Mouse (Mus musculus) embryonic facial prominence, embryonic 14.5 days (tissue): ENCODE measurements around the gene Pold2. TPM values are rescaled to one million over a fixed set of nuclear protein-coding genes. Genes with fewer than 3 reads are reported as not detected.

Experiments
- ATAC-seq: fragments of 200-750 bp; cut with Nextera tagmentation; 2 replicates; pipeline ENCODE4 v1.8.0; 2017; ENCODE audit warnings: low read depth, moderate number of reproducible peaks, moderate TSS enrichment
- DNase-seq: peaks from one replicate; pipeline ENCODE4 v3.0.0-alpha.2; 2015; ENCODE audit warnings: low spot score
- H3K27ac ChIP-seq: fragments of 300-500 bp; sonication (generic); replicated peaks from 2 replicates; pipeline ENCODE4 v1.5.1; 2014; ENCODE audit warnings: low read depth, mild to moderate bottlenecking, low read length, moderate library complexity
- H3K27me3 ChIP-seq: fragments of 300-500 bp; sonication (generic); replicated peaks from 2 replicates; pipeline ENCODE4 v1.6.1; 2014; ENCODE audit warnings: low read length; ENCODE audit not compliant: control insufficient read depth, insufficient read depth
- H3K36me3 ChIP-seq: fragments of 300-500 bp; sonication (generic); 2 replicates; pipeline ENCODE4 v1.6.1; 2014; ENCODE audit warnings: low read length, mixed read lengths; ENCODE audit not compliant: control insufficient read depth, insufficient read depth
- H3K4me1 ChIP-seq: fragments of 300-500 bp; sonication (generic); 2 replicates; pipeline ENCODE4 v1.6.1; 2014; ENCODE audit warnings: antibody characterized with exemption, low read length; ENCODE audit not compliant: control insufficient read depth, insufficient read depth
- H3K4me2 ChIP-seq: fragments of 300-500 bp; sonication (generic); 2 replicates; pipeline ENCODE4 v1.6.1; 2014; ENCODE audit warnings: low read depth, mild to moderate bottlenecking, low read length, moderate library complexity, mixed read lengths
- H3K4me3 ChIP-seq: fragments of 300-500 bp; sonication (generic); 2 replicates; pipeline ENCODE4 v1.5.1; 2014; ENCODE audit warnings: low read depth, mild to moderate bottlenecking, low read length
- H3K9ac ChIP-seq: fragments of 300-500 bp; sonication (generic); 2 replicates; pipeline ENCODE4 v1.6.1; 2014; ENCODE audit warnings: low read depth, mild to moderate bottlenecking, low read length, moderate library complexity, mixed read lengths
- H3K9me3 ChIP-seq: fragments of 300-500 bp; sonication (generic); 2 replicates; pipeline ENCODE4 v1.6.1; 2016; ENCODE audit warnings: low read length; ENCODE audit not compliant: control insufficient read depth
- WGBS: fragments of 180-500 bp; shearing (Covaris S2); extraction: QIAGEN DNeasy Blood & Tissue Kit; methylation state at CpG from one replicate; pipeline ENCODE4 v1.1.7; 2014; 5-methylcytosine and 5-hydroxymethylcytosine counted together
- polyA plus RNA-seq: library from polyadenylated mRNA; unstranded; fragments of >200 nt; fragmentation: Nextera tagmentation; extraction: Ambion mirVana; gene quantifications from 2 replicates; pipeline ENCODE4 v1.2.1, GENCODE M21; 2014

Gene Pold2
- polyA plus RNA-seq, 1 experiment from 2014 or later, result 83.2 TPM

DNA sequence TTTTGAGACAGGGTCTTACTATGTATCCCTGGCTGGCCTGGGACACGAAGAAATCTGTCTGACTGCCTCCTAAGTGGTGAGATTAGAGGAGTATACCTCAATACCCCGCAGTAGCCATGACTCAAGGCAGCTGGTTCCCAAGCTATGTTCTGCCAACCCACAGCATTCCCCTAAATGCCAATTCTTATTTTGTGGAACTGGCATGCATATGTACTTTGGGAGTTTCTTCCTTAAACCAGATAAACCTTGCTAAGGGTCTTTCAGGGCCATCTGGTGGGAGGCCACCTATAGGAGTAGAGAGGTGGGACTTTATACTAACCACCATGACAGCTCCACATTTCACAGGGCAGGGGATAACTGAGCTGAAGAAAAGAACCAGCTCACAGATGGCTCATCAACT is 25.8 kb upstream of the Pold2 start:
- H3K4me2 ChIP-seq, result no peak overlapping the region
- H3K27ac ChIP-seq, result no peak overlapping the region
- WGBS, result 73% methylated on average over 2 of the region's 2 CpGs
- ATAC-seq (no peak), DNase-seq (no peak)
- H3K9ac ChIP-seq, result no peak overlapping the region
- H3K27me3 ChIP-seq, result no peaks in the 10 kb centered on the region
- no peaks in the 10 kb centered on the region for H3K9me3 ChIP-seq
- peaks cover 16% of the 10 kb centered on the region for H3K4me1 ChIP-seq
- H3K36me3 ChIP-seq, result no peaks in the 10 kb centered on the region
- no peak overlapping the region for H3K4me3 ChIP-seq

DNA sequence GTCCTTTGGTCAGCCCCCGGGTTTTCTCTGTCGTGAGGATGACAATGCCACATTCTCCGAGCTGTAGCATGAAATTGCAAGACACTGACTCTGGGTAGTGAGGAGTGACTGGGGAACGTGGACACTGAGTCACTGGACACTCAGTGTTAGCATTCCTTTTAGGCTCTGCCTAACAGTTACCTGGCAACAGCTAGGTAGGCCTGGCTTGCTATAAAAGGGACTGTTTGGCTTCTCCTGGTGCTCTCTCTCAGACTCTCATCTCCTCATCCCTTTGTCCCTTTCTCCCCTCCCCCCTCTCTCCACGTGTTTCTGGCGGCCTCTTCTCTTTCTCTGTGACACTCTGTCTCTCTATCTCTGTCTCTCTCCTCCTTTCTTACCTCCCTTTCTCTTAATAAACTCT is 24.3 kb upstream of the Pold2 start:
- H3K36me3 ChIP-seq, result no peaks in the 10 kb centered on the region
- H3K9me3 ChIP-seq, result no peaks in the 10 kb centered on the region
- 11% methylated on average over 6 of the region's 6 CpGs for WGBS
- peaks cover 23% of the 10 kb centered on the region for H3K4me1 ChIP-seq
- peak overlapping the region; percentile 67 for H3K9ac ChIP-seq
- H3K27ac ChIP-seq, result peak overlapping the region; percentile 59; the same call in 1 of the 2 replicates
- H3K27me3 ChIP-seq, result peaks cover 7% of the 10 kb centered on the region; the same call in 1 of the 2 replicates
- DNase-seq (no peak), ATAC-seq (no peak)
- peak overlapping the region; percentile 78 for H3K4me2 ChIP-seq
- peak overlapping the region; percentile 44 for H3K4me3 ChIP-seq

DNA sequence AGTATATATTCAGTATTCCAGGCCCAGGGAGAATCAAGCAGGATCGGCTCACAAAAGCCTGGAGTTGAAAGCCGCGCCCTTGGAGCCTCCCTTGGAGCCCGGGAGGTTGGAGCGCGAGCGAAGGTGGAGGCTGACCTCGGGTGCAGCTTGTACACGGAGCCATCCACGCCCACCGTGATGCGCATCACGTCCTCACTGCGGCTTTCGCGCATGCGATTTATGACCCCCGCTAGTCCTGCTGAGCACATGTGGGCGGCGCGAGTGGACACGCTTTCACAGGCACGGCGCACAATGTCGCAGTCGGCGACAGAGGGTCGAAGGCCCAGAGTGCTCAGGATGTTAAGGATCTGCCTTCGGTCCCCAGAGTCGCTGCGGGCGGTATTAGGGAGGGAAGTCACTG is 23.9 kb upstream of the Pold2 start:
- Histone ChIP-seq H3K9me3 (no peaks in the 10 kb centered on the region), H3K9ac (peak overlapping the region; percentile 67), H3K27me3 (peaks cover 7% of the 10 kb centered on the region; the same call in 1 of the 2 replicates), H3K36me3 (no peaks in the 10 kb centered on the region), H3K4me3 (peak overlapping the region; percentile 44), H3K27ac (peak overlapping the region; percentile 59), H3K4me2 (peak overlapping the region; percentile 78), H3K4me1 (peaks cover 27% of the 10 kb centered on the region)
- DNase-seq (peak; percentile 93), ATAC-seq (peak; percentile 89)
- WGBS, result 2% methylated on average over 30 of the region's 32 CpGs

DNA sequence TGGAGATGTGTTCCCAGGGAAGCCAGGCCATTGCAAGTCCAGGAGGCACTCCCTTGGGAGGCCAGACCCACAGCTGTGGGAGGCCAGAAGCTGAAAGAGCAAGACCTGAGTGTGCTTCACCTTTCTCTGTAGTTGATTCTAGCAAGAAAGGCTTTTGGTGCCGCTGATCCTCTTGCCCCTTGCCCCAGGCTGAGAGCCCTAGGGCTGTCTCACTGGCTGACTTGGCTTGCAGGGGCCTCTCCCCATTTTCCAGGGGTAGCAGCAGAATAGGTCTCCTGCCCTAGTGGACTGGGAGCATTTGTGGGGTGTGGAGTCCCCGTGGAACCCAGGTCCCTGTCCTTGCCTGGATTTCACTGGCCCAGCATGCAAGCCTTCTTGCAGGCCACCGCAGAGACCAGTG is 23.2 kb upstream of the Pold2 start:
- WGBS, result 17% methylated on average over 2 of the region's 3 CpGs
- peak overlapping the region; percentile 44 for H3K4me3 ChIP-seq
- H3K27ac ChIP-seq, result no peak overlapping the region
- peak overlapping the region; percentile 78 for H3K4me2 ChIP-seq
- peaks cover 27% of the 10 kb centered on the region for H3K4me1 ChIP-seq
- no peaks in the 10 kb centered on the region for H3K9me3 ChIP-seq
- DNase-seq (no peak), ATAC-seq (no peak)
- H3K27me3 ChIP-seq, result peaks cover 7% of the 10 kb centered on the region; the same call in 1 of the 2 replicates
- H3K36me3 ChIP-seq, result no peaks in the 10 kb centered on the region
- peak overlapping the region; percentile 67 for H3K9ac ChIP-seq

DNA sequence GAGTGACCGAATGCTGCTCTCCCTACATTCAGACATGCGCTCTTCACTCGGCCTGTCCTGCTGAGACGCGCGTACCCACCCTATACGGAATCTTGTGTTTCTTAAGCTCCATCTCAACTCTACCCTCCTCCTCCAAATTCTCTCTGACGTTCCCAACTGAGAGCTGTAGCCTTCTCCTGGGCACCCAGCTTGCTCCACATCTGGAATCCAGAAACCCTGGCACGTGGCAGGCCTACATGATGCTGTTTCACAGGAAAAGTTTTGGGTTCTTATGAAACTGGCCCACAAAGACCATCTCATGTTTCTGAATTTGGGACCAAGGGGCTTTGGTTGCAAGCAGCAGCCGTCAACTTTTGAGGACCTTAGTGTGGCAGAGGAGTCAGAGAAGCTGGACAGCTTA is 21.2 kb upstream of the Pold2 start:
- Histone ChIP-seq H3K27me3 (peaks cover 7% of the 10 kb centered on the region; the same call in 1 of the 2 replicates), H3K36me3 (no peaks in the 10 kb centered on the region), H3K4me1 (peaks cover 27% of the 10 kb centered on the region), H3K9ac (no peak overlapping the region), H3K27ac (no peak overlapping the region), H3K4me3 (no peak overlapping the region), H3K9me3 (no peaks in the 10 kb centered on the region), H3K4me2 (no peak overlapping the region)
- DNase-seq (no peak), ATAC-seq (no peak)
- 85% methylated on average over 10 of the region's 10 CpGs for WGBS

DNA sequence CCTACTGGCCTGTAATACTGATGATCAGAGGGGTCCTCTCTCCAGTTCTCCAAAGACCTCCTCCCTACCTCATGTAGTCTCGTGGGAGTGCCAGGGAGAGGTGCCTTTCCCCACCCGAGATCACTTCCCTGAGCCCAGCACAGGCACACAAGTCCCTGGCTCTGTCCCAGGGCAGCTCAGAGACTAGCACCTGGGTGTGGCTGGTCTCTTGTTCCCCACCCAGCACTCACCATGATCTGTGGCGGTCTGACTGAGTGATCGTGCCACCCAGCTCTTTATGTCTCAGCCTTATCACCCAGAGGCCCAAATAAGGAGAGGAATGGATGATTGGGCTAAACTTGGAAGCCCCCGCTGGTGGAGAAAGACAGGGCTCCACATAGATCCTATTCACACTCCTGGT is 20.4 kb upstream of the Pold2 start, which contains the start of gene Myl7:
TSS of gene Myl7 (minus strand) at position 252 of the 400 bp plus-strand sequence.
- no peaks in the 10 kb centered on the region for H3K9me3 ChIP-seq
- H3K36me3 ChIP-seq, result no peaks in the 10 kb centered on the region
- DNase-seq (no peak), ATAC-seq (no peak)
- no peak within 1 kb of the TSS for H3K27ac ChIP-seq
- 61% methylated on average over 5 of the region's 5 CpGs for WGBS
- H3K4me2 ChIP-seq, result no peak within 1 kb of the TSS
- H3K4me1 ChIP-seq, result peaks cover 27% of the 10 kb centered on the region
- no peak within 1 kb of the TSS for H3K9ac ChIP-seq
- no peak within 1 kb of the TSS for H3K4me3 ChIP-seq
- peaks cover 7% of the 10 kb centered on the region; the same call in 1 of the 2 replicates for H3K27me3 ChIP-seq

DNA sequence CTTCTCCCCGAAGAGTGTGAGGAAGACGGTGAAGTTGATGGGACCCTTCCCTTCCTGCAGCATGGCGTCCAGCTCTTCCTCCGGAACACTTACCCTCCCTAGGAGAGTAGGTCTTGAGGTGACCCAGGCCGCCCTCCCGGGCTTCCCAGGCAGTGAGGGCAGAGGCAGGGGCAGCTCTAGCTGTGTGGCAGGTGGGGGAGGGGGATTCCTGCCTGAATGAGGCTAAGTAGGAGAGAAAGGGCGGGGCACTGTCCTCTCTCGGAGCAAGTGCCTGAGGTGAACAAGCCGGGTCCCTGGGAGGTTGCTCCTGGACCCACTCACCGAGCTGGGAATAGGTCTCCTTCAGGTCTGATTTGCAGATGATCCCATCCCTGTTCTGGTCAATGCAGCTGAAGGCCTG is 19.7 kb upstream of the Pold2 start:
- Histone ChIP-seq H3K9me3 (no peaks in the 10 kb centered on the region), H3K36me3 (no peaks in the 10 kb centered on the region), H3K27ac (no peak overlapping the region), H3K4me2 (no peak overlapping the region), H3K9ac (no peak overlapping the region), H3K4me1 (peaks cover 30% of the 10 kb centered on the region), H3K27me3 (peaks cover 7% of the 10 kb centered on the region; the same call in 1 of the 2 replicates), H3K4me3 (no peak overlapping the region)
- DNase-seq (no peak), ATAC-seq (no peak)
- 13% methylated on average over 6 of the region's 10 CpGs for WGBS

DNA sequence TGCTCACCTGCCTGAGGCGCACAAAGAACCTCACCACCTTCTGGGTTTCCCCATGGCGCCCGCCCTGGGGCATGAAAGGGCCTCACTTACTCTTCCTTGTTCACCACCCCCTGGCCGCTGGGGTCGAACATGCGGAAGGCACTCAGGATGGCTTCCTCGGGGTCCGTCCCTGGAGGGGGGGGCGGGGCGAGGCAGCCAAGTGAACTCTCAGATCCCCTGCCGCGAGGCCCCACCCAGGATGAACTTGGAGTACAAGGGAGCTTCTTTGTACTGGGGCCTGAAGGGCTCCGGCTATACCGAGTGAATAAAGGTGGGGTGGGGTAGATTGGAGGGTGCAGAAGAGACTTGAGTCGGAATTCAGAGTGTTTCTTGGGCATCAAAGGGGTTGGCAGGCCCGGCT is 19.1 kb upstream of the Pold2 start:
- WGBS, result 10% methylated on average over 16 of the region's 16 CpGs
- ATAC-seq, result no peak
- Histone ChIP-seq H3K9me3 (no peaks in the 10 kb centered on the region), H3K4me2 (no peak overlapping the region), H3K27me3 (peaks cover 7% of the 10 kb centered on the region; the same call in 1 of the 2 replicates), H3K4me1 (peaks cover 28% of the 10 kb centered on the region), H3K4me3 (no peak overlapping the region), H3K9ac (no peak overlapping the region), H3K27ac (no peak overlapping the region), H3K36me3 (no peaks in the 10 kb centered on the region)
- no peak for DNase-seq

DNA sequence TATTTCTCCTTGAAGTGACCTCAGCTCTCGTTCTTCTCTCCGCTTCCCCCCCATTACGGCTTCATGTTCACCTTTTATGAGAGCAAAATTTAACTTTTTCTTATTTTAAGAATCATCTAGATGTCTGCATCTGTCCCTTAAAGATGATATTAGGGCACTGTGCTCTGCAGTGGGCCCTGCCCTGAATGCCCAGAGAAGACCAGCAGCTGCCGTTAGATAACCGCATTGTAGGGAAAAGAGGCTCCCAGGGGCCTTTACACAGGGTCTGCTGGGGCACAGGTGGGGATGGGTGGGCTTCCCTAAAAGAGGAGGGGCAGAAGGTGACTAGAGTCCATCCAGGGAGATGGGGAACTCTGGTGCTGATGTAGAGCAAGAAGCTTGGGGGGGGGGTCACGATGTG is 15.7 kb upstream of the Pold2 start:
- H3K4me1 ChIP-seq, result peaks cover 25% of the 10 kb centered on the region
- no peak overlapping the region for H3K4me2 ChIP-seq
- no peak overlapping the region for H3K27ac ChIP-seq
- no peak for DNase-seq
- H3K9me3 ChIP-seq, result no peaks in the 10 kb centered on the region
- H3K9ac ChIP-seq, result no peak overlapping the region
- ATAC-seq, result no peak
- H3K4me3 ChIP-seq, result no peak overlapping the region
- H3K36me3 ChIP-seq, result no peaks in the 10 kb centered on the region
- WGBS, result 63% methylated on average over 6 of the region's 6 CpGs
- peaks cover 7% of the 10 kb centered on the region; the same call in 1 of the 2 replicates for H3K27me3 ChIP-seq
